23 mouse cellular contexts compared by ENCODE assay signal in the genomic region with DNA sequence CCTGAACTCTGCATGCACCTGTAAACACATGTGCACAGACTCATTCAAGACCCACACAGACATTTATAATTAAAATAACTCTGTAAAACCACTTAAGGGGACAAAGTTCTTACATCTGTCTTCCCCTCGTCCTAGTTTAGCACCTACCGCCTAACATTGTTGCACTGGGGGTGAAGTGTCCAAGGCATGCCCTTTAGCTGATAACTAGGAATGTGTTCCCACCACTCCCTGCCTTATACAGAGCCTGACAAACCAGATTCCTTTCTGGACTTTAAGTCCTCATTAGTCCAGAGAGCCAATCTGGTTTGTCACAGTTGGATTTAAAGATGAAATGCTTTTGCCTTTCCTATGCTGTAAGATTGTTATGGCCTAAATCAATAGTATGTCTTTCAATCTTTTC.
"Had no signal": no experiment of that assay in that cellular context is flagged by ENCODE, and none has a peak within 500 bp of the region (broad histone marks: within the 10 kb centered on the region; RNA-seq: fewer than 3 reads in every experiment).

No protein-coding gene starts in this region.

- H3K4me1 ChIP-seq: heart, embryonic 10.5 days; heart, embryonic 12.5 days; hindbrain, embryonic 13.5 days; hindbrain, embryonic 15.5 days; limb, embryonic 15.5 days; liver, embryonic 12.5 days had no signal

- ATAC-seq: hindbrain, postnatal 0 days; liver, embryonic 12.5 days had no signal

- H3K36me3 ChIP-seq: heart, embryonic 10.5 days; heart, embryonic 12.5 days; hindbrain, embryonic 10.5 days; hindbrain, embryonic 13.5 days; hindbrain, embryonic 15.5 days; limb, embryonic 13.5 days; limb, embryonic 15.5 days; liver, embryonic 12.5 days had no signal

- H3K27ac ChIP-seq: gastrocnemius, adult 2 months; heart, embryonic 10.5 days; hindbrain, embryonic 13.5 days; hindbrain, embryonic 15.5 days; hindbrain, postnatal 0 days; limb, embryonic 13.5 days; limb, embryonic 15.5 days; liver, embryonic 12.5 days; liver, embryonic 14.5 days had no signal

- H3K9me3 ChIP-seq: heart, embryonic 10.5 days; heart, embryonic 12.5 days; hindbrain, embryonic 10.5 days; hindbrain, embryonic 13.5 days; hindbrain, embryonic 15.5 days; limb, embryonic 13.5 days; limb, embryonic 15.5 days; liver, embryonic 12.5 days had no signal

- H3K27me3 ChIP-seq: heart, embryonic 12.5 days; hindbrain, embryonic 13.5 days; hindbrain, embryonic 15.5 days; limb, embryonic 13.5 days; limb, embryonic 15.5 days; liver, embryonic 12.5 days had no signal

- H3K4me3 ChIP-seq: gastrocnemius, adult 2 months; heart, embryonic 10.5 days; heart, embryonic 12.5 days; hindbrain, embryonic 10.5 days; hindbrain, embryonic 13.5 days; hindbrain, embryonic 15.5 days; limb, embryonic 13.5 days; limb, embryonic 15.5 days; liver, embryonic 12.5 days had no signal

- H3K4me2 ChIP-seq: heart, embryonic 12.5 days; hindbrain, embryonic 13.5 days; hindbrain, embryonic 15.5 days; limb, embryonic 13.5 days; limb, embryonic 15.5 days; liver, embryonic 12.5 days had no signal

- DNase-seq: gastrocnemius, adult 2 months; gastrocnemius, postnatal 10 days; gastrocnemius, postnatal 25 days; heart, adult 18-20 months; heart, postnatal 10 days; heart, postnatal 4 days; kidney, adult 11 months; kidney, adult 2 months; kidney, postnatal 10 days; kidney, postnatal 25 days; layer of hippocampus, adult 9-11 months; layer of hippocampus, postnatal 36 days; left cerebral cortex, postnatal 4 days had no signal

- H3K9ac ChIP-seq: heart, embryonic 12.5 days; hindbrain, embryonic 13.5 days; hindbrain, embryonic 15.5 days; limb, embryonic 13.5 days; limb, embryonic 15.5 days; liver, embryonic 12.5 days; liver, embryonic 14.5 days had no signal
